Mouse (Mus musculus): ENCODE data around the gene Tmem52.

Gene Tmem52

GRCm38 (mm10) chr4:155517948-155518517 is 49.1 kb downstream of the Tmem52 start:
- DNase-seq, result no peak

All from kidney, adult 9 months (tissue).